Mouse (Mus musculus): ENCODE results near the gene Gosr2. TPM values are rescaled to one million over a fixed set of nuclear protein-coding genes. Genes with fewer than 3 reads are reported as not detected.
A peak's percentile ranks its signal among the peaks of the same experiment; 100 is the strongest.
"Not testable (repeated sequence)": the region's sequence is repeated elsewhere in the genome, so short reads cannot be mapped to it uniquely, and the experiment has no call there.

The Gosr2 gene
- polyA plus RNA-seq, 1 experiment = 21.0 TPM

DNA sequence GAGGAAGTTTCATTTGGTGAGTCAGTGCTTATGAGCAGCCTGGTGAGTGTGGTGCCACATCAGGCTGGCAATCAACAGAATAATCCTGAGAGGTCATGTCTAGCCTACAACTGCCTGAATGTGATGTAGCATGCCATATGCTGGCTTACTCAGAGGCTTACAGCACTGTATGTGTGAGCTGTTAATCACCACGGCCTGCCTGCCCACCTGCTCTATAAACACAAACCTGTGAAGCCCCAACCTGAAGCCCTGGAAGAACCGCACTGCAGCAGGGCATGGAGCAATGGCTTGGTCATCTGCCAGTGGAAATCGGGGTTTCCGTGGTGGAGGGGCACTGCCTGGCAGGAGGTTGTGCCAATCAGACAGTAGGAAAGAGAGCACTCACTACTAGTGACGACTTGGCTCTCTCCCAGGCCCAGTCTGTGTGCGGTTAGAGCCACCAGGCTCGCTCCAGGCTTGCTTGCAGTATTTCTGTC, 12.4 kb downstream of the Gosr2 start:
- no peak overlapping the region for H3K4me3 ChIP-seq (replicated peaks; ENCODE audit: control insufficient read depth, low read depth, low read length)
- H3K4me1 ChIP-seq (ENCODE audit: control insufficient read depth, insufficient read depth, low read length) = peaks cover 2% of the 10 kb centered on the region
- WGBS = 21% methylated on average over 7 of the region's 7 CpGs
- TF ChIP-seq POLR2A (IDR thresholded peaks at IDR 0.05; ENCODE audit: borderline replicate concordance, control insufficient read depth, low read depth, low read length) (no peak), CTCF (IDR thresholded peaks at IDR 0.05; ENCODE audit: control insufficient read depth, insufficient read depth, low read length) (no peak)
- peak overlapping the region; percentile 45; the same call in 1 of the 2 replicates for H3K27ac ChIP-seq (ENCODE audit: control insufficient read depth, insufficient read depth, low read depth, low read length, poor library complexity)

GRCm38 (mm10) chr11:103683667-103684334, 13.9 kb downstream of the Gosr2 start:
- Histone ChIP-seq H3K4me1 (ENCODE audit: control insufficient read depth, insufficient read depth, low read length) (peaks cover 2% of the 10 kb centered on the region), H3K4me3 (replicated peaks; ENCODE audit: control insufficient read depth, low read depth, low read length) (no peak overlapping the region), H3K27ac (ENCODE audit: control insufficient read depth, insufficient read depth, low read depth, low read length, poor library complexity) (no peak overlapping the region)
- WGBS = 87% methylated on average over 11 of the region's 11 CpGs
- TF ChIP-seq CTCF (IDR thresholded peaks at IDR 0.05; ENCODE audit: control insufficient read depth, insufficient read depth, low read length) = no peak
- no peak for TF ChIP-seq POLR2A (IDR thresholded peaks at IDR 0.05; ENCODE audit: borderline replicate concordance, control insufficient read depth, low read depth, low read length)

- peak; percentile 68 for TF ChIP-seq CTCF (IDR thresholded peaks at IDR 0.05; ENCODE audit: control insufficient read depth, insufficient read depth, low read length)
- not testable (repeated sequence) for H3K4me1 ChIP-seq (ENCODE audit: control insufficient read depth, insufficient read depth, low read length); H3K4me3 ChIP-seq (replicated peaks; ENCODE audit: control insufficient read depth, low read depth, low read length); H3K27ac ChIP-seq (ENCODE audit: control insufficient read depth, insufficient read depth, low read depth, low read length, poor library complexity)
- WGBS = 46% methylated on average over 2 of the region's 2 CpGs
Observed at GRCm38 (mm10) chr11:103677042-103677441, 20.7 kb downstream of the Gosr2 start.

GRCm38 (mm10) chr11:103675556-103675955, 22.1 kb downstream of the Gosr2 start:
- 44% methylated on average over 3 of the region's 3 CpGs for WGBS
- H3K27ac ChIP-seq (ENCODE audit: control insufficient read depth, insufficient read depth, low read depth, low read length, poor library complexity) = no peak overlapping the region
- no peak overlapping the region for H3K4me3 ChIP-seq (replicated peaks; ENCODE audit: control insufficient read depth, low read depth, low read length)
- no peak for TF ChIP-seq POLR2A (IDR thresholded peaks at IDR 0.05; ENCODE audit: borderline replicate concordance, control insufficient read depth, low read depth, low read length)
- peak; percentile 81 for TF ChIP-seq CTCF (IDR thresholded peaks at IDR 0.05; ENCODE audit: control insufficient read depth, insufficient read depth, low read length)
- H3K4me1 ChIP-seq (ENCODE audit: control insufficient read depth, insufficient read depth, low read length) = no peaks in the 10 kb centered on the region

DNA sequence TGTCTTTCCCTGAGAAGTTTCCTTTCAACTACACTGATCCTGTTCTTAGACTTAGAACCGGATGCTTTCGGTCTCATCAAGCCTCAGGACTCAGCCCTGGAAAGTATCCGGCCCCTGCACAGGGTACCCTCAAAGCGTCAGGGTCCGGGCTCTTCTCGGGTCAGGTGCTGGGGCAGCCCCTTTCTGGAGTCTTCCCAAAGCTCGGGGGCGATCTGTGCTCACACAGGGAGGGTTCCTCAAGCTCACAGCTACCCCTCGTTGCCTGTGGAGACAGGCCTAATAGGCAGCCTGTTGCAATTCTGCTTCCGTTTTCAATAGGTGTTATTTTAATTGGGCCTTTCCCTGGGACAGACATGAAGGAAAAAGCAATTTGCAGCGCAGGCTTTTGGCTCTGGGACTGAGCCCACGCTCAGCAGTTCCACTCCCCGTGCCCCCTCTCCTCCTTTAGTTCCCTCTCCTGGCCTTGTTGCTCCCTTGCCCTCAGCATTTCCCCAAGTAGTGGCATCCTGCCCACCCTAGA, 30.7 kb downstream of the Gosr2 start:
- no peak overlapping the region; the same call in 1 of the 2 replicates for H3K27ac ChIP-seq (ENCODE audit: control insufficient read depth, insufficient read depth, low read depth, low read length, poor library complexity)
- 56% methylated on average over 13 of the region's 13 CpGs for WGBS
- H3K4me3 ChIP-seq (replicated peaks; ENCODE audit: control insufficient read depth, low read depth, low read length) = no peak overlapping the region
- no peaks in the 10 kb centered on the region for H3K4me1 ChIP-seq (ENCODE audit: control insufficient read depth, insufficient read depth, low read length)
- no peak for TF ChIP-seq CTCF (IDR thresholded peaks at IDR 0.05; ENCODE audit: control insufficient read depth, insufficient read depth, low read length)

DNA sequence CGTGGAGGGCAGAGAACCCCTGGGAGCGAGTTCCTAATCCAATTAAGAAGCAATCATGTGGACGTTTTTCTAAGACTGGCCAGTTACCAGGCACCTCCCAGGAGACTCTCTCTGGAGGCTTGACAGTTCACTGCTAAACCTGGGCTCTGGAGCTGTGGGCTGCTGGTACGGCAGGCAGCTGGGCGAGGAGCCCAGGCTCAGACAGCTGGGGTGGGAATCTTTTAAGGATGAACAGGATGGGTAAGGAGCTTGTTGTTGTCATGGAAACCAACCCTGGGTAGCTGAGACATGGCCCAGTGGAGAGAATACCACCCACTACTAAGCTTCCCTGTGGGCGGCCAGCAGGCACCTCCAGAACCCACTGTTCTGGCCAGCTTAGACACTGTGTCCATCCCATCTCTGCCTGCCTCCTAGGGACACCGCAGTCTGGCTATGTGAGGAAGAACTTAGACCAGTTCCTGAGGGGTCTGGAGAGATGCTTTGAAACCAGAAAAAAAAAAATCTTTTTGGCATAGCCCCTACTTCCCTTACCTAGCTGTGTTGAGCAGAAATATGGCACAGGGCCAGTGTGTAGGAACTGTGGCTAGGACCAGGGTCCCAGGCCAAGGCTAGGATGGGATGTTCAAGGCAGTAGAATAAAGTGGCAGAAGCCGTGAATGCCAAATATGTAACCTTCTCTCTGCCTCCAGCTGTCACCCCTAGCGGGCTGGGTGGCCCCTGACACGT, 31.4 kb downstream of the Gosr2 start:
- TF ChIP-seq CTCF (IDR thresholded peaks at IDR 0.05; ENCODE audit: control insufficient read depth, insufficient read depth, low read length) (no peak), POLR2A (IDR thresholded peaks at IDR 0.05; ENCODE audit: borderline replicate concordance, control insufficient read depth, low read depth, low read length) (no peak)
- Histone ChIP-seq H3K4me3 (replicated peaks; ENCODE audit: control insufficient read depth, low read depth, low read length) (no peak overlapping the region), H3K27ac (ENCODE audit: control insufficient read depth, insufficient read depth, low read depth, low read length, poor library complexity) (no peak overlapping the region), H3K4me1 (ENCODE audit: control insufficient read depth, insufficient read depth, low read length) (no peaks in the 10 kb centered on the region)
- WGBS = 50% methylated on average over 10 of the region's 10 CpGs

DNA sequence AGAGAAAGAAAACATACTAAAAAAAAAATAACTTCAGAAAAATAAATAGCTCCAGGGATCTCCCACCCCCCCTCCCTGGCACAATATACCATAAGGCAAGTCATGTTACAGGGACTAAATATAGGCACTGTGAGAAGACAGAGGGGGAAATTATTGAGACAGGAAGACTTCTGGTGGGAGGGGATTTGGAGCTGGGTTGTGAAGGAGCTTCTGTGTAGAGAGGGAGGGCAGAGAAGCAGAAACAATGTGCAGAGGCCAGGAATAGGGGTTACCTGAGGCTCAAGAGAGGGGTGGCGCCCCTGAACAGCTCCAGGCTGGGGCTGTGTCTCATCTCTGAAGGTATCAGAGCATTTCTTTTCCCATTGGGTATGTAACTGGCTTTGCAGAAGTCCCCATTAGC, 32.0 kb downstream of the Gosr2 start:
- 52% methylated on average over 1 of the region's 1 CpGs for WGBS
- Histone ChIP-seq H3K27ac (ENCODE audit: control insufficient read depth, insufficient read depth, low read depth, low read length, poor library complexity) (no peak overlapping the region), H3K4me1 (ENCODE audit: control insufficient read depth, insufficient read depth, low read length) (no peaks in the 10 kb centered on the region), H3K4me3 (replicated peaks; ENCODE audit: control insufficient read depth, low read depth, low read length) (no peak overlapping the region)
- TF ChIP-seq POLR2A (IDR thresholded peaks at IDR 0.05; ENCODE audit: borderline replicate concordance, control insufficient read depth, low read depth, low read length) (no peak), CTCF (IDR thresholded peaks at IDR 0.05; ENCODE audit: control insufficient read depth, insufficient read depth, low read length) (no peak)

DNA sequence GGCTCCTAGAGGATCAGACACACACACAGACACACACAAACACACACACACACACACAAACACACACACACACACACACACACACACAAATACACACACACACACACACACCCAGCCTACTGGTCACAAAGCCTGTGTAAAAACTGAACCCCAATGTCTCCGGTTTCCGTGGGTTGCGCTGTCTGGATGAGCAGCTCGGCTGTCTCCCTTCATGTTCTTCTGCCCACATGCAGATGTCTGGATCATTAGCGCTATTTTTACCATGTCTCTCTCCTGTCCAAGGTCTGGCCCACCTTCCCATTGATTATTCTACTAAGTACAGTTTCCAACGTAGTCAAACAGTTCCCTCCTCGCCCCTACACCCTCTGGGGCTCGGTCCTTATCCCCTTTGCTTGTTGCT, 34.6 kb downstream of the Gosr2 start:
- no peaks in the 10 kb centered on the region for H3K4me1 ChIP-seq (ENCODE audit: control insufficient read depth, insufficient read depth, low read length)
- TF ChIP-seq CTCF (IDR thresholded peaks at IDR 0.05; ENCODE audit: control insufficient read depth, insufficient read depth, low read length) (no peak), POLR2A (IDR thresholded peaks at IDR 0.05; ENCODE audit: borderline replicate concordance, control insufficient read depth, low read depth, low read length) (no peak)
- WGBS = 81% methylated on average over 8 of the region's 8 CpGs
- no peak overlapping the region for H3K4me3 ChIP-seq (replicated peaks; ENCODE audit: control insufficient read depth, low read depth, low read length)
- no peak overlapping the region for H3K27ac ChIP-seq (ENCODE audit: control insufficient read depth, insufficient read depth, low read depth, low read length, poor library complexity)
